Mouse (Mus musculus): ENCODE data around the gene Smyd3.
"Not testable (repeated sequence)": the region's sequence is repeated elsewhere in the genome, so short reads cannot be mapped to it uniquely, and the experiment has no call there.

The Smyd3 gene

GRCm38 (mm10) chr1:179293772-179294353, 224.0 kb downstream of the Smyd3 start:
- no peak for DNase-seq (ENCODE audit: low read depth, low spot score)

DNA sequence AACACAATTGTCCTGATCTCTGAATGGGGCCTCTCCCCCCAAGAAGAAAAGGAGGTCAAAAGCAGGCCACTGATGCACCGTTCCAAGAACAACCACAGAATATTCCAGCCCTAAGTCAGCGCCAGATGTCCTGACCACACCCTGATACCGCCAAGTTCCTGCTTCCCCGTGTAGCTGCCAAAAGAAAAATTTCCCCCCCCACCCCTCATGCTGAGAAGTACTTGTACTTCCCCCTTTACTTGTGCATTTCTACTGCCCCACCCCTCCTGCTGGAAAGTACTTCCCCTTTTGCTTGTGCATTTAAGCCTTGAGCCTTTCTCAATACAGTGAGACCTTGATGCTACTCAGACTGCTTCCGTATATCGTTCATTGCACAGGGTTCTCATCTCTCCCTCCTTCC, 227.7 kb downstream of the Smyd3 start:
- DNase-seq (ENCODE audit: low read depth, low spot score) = not testable (repeated sequence)

DNA sequence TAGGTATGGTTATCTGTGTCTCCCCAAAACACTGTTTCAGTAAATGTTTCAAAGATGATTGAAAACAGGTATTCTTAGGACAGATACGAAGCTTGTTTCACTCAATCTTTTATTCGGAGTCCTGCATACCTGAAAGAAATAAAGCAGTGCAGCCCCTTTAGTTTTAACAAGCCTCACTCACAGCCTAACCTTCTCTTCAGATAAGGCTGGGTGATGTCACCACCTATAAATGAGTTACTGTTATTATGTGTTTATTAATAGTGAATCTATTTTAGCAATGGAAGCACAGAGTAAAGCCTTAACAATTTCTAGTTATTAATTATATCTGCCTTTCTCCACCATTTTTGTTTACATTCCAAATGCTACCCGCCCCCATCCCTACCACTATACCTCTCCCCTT, 228.1 kb downstream of the Smyd3 start:
- DNase-seq (ENCODE audit: low read depth, low spot score) = no peak

DNA sequence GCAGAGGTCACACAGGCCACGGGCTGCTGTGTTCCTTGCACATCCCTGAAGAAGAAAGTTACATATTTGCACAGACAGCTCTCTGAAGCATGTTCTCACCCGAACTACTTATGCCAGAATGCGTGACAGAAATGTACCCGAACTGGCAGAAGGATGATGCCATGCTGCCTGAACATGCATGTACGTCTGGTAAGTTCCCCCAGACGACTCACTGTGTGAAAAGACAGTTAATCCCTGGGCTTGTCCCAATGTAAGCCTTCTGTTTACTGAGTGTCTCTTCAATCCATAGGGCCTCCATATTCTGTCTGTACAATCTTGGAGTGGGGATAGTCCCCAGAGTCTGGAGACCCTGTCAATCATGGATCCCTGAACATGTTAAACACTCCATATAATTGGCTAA, 231.1 kb downstream of the Smyd3 start:
- DNase-seq (ENCODE audit: low read depth, low spot score) = no peak

- peak; percentile 15 for DNase-seq (ENCODE audit: low read depth, low spot score)
Observed at GRCm38 (mm10) chr1:179282821-179283220, 235.0 kb downstream of the Smyd3 start.

GRCm38 (mm10) chr1:179281401-179282121, 236.3 kb downstream of the Smyd3 start:
- DNase-seq (ENCODE audit: low read depth, low spot score) = peak; percentile 26

DNA sequence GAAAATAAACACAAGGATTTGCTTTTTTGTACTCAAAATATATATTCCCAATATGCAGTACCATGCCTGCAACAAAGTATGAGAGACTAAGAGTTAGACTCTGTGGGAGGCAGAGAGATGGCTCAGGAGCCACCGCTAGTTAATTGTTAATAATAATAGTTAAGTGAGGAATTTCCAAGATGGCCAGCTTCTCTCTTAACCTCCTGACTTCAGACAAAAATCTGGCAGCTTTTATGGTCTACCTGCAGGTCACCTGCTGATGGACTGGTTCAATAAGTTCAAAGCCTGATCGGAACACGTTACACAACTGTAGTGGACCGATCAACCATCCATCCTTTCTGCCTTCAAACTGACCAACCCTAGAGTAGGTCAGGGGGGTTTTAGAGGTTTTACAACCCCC, 238.7 kb downstream of the Smyd3 start:
- no peak for DNase-seq (ENCODE audit: low read depth, low spot score)

- DNase-seq (ENCODE audit: low read depth, low spot score) = peak; percentile 22
Observed at GRCm38 (mm10) chr1:179277346-179277745, 240.5 kb downstream of the Smyd3 start.

GRCm38 (mm10) chr1:179276866-179277265, 241.0 kb downstream of the Smyd3 start:
- no peak for DNase-seq (ENCODE audit: low read depth, low spot score)

DNA sequence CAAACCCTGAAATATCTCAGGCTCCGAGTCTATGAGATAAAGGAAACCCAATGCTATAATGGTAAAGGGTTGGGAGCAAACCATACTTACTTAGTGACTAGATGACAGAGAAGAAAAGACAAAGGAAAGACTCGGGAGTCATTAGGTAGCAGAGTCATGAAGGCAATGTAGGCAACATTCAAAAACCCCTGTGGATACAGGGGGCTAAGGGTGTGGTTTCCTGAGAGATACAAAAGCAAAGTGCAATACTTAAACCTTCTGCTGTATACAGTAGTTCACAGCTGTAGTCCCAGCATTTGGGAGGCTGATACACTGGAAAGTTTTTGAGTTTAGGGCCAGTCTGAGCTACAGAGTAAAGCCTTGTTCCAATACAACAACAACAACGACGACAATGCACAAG, 244.9 kb downstream of the Smyd3 start:
- DNase-seq (ENCODE audit: low read depth, low spot score) = no peak

GRCm38 (mm10) chr1:179272351-179272750, 245.5 kb downstream of the Smyd3 start:
- no peak for DNase-seq (ENCODE audit: low read depth, low spot score)

- DNase-seq (ENCODE audit: low read depth, low spot score) = no peak
Observed at GRCm38 (mm10) chr1:179266936-179267335, 250.9 kb downstream of the Smyd3 start.

GRCm38 (mm10) chr1:179261496-179261966, 256.3 kb downstream of the Smyd3 start:
- peak; percentile 72 for DNase-seq (ENCODE audit: low read depth, low spot score)

DNA sequence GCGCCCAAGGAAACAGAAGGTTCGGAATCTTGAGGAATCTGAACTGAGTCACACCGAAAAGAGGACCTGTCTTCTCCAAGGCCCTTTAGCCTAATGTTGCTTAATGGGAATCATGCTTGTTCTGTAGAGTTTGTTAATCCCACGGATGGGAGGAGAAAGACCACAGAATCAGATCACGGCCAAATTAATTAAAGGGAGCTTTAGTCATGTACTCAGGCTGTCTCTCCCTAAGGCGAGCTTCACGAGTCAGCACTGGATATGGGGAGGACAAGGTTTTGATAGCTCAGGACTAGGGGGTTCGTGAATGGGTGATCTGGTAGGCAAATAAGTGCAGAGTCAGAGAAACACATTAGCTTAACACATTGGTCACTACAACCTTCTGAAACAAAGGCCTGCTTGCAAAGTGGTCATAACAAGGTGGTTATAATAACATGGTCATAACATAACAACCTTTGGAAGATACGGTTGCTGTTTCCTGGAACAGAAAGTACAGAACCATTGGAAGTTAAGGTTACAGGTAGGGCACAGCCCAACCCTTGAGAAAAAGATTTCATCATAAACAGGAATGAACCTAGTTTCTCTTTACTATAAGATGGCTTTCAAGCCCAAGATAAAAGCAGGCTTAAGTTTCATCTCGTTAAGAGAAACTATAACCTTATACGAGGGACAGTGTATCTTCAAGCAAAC, 261.9 kb downstream of the Smyd3 start:
- no peak for DNase-seq (ENCODE audit: low read depth, low spot score)

DNA sequence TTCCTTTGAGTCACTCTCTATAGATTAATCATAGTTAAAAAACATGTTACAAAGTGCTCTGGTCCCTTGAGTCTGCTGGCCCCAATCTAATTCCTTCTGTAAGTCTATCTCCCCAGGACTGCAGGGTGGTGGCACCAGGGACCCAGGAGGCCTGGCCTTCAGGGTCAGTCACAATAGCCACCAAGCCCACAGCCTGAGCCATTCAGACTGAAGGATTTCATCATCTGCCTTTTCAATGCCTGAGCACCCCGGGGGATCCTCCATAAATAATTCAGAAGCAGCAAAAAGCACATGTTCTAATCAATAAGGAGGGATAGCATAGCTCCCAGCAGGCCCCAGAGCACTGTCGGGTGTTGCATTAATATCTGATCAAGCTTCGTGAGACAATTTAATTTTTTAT, 263.3 kb downstream of the Smyd3 start:
- DNase-seq (ENCODE audit: low read depth, low spot score) = no peak

DNA sequence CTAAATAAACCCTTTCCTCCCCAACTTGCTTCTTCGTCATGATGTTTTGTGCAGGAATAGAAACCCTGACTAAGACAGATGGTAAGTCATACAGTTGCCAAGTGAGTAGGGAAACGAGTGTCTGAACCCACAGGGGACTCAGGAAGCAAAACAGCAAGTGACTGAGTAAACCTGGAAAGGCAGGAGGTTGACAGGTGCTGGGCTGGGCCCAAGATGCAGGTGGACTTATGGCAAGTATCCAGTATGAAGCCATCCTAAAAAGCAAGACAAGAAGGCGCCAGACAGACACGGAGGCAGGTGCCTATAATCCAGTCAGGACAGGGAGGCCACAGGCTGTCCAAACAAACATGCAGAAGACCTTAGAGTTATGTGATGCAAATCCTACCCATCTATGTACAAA, 265.2 kb downstream of the Smyd3 start:
- peak; percentile 78 for DNase-seq (ENCODE audit: low read depth, low spot score)

GRCm38 (mm10) chr1:179250388-179250787, 267.5 kb downstream of the Smyd3 start:
- no peak for DNase-seq (ENCODE audit: low read depth, low spot score)

GRCm38 (mm10) chr1:179243554-179243953, 274.3 kb downstream of the Smyd3 start:
- no peak for DNase-seq (ENCODE audit: low read depth, low spot score)

- no peak for DNase-seq (ENCODE audit: low read depth, low spot score)
Observed at GRCm38 (mm10) chr1:179240663-179241279, 277.1 kb downstream of the Smyd3 start.

GRCm38 (mm10) chr1:179238639-179239038, 279.2 kb downstream of the Smyd3 start:
- DNase-seq (ENCODE audit: low read depth, low spot score) = no peak

DNA sequence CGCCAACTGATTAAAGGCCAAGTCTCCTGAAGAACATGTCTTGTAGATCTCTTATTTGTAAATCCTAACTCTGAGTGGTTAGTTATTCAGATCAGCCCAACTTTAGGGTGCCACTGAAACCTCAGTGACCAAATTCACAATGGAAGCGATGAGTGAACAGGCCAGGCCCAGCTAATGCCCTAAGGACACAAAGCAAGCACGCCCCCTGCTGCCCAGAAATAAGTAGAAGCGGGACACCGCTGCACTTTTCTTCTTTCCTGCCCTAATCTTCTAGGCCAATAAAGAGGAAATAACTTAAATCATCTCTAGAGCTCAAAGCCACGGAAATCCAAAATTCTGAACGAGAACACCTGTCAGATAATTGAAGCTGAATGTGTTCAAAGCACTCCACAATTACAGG, 279.9 kb downstream of the Smyd3 start:
- DNase-seq (ENCODE audit: low read depth, low spot score) = peak; percentile 16

- DNase-seq (ENCODE audit: low read depth, low spot score) = no peak
Observed at GRCm38 (mm10) chr1:179236217-179236840, 281.5 kb downstream of the Smyd3 start.

Data from brain, adult 2 months (tissue).